1 mouse cellular context compared by ENCODE assay signal in genomic region chr3:95938835-95939234, GRCm38 (mm10).
TF ChIP-seq lines count a peak whose summit lies in the region.

No protein-coding gene starts in this region.

TF ChIP-seq in MEL, 35 proteins besides CTCF, POLR2A, EP300 and RAD21:
- TF ChIP-seq USF1 (IDR thresholded peaks at IDR 0.05; ENCODE audit: low read depth, low read length) (no peak), TAL1 (IDR thresholded peaks at IDR 0.05; ENCODE audit: low read length) (no peak), ZNF384 (IDR thresholded peaks at IDR 0.05; ENCODE audit: low read depth, low read length) (0 out of 2 replicates have a peak, but pooled peaks have one; percentile 38), NELFE (IDR thresholded peaks at IDR 0.05; ENCODE audit: low read depth, low read length) (no peak), KAT2A (conservative IDR thresholded peaks at IDR 0.05; ENCODE audit: low read depth, low read length) (no peak), ZMIZ1 (IDR thresholded peaks at IDR 0.05; ENCODE audit: low read depth, low read length) (no peak), CHD1 (IDR thresholded peaks at IDR 0.05; ENCODE audit: low read depth, low read length) (no peak), BHLHE40 (IDR thresholded peaks at IDR 0.05; ENCODE audit: borderline replicate concordance, low read depth, low read length) (no peak), SIN3A (IDR thresholded peaks at IDR 0.05; ENCODE audit: low read length) (no peak), ELF1 (IDR thresholded peaks at IDR 0.05; ENCODE audit: low read depth, low read length) (no peak), ZC3H11A (IDR thresholded peaks at IDR 0.05; ENCODE audit: low read depth, low read length) (peak; percentile 47; the same call in 1 of the 2 replicates), MYB (IDR thresholded peaks at IDR 0.05; ENCODE audit: low read depth, low read length) (no peak), SMC3 (IDR thresholded peaks at IDR 0.05; ENCODE audit: low read depth, low read length) (peak; percentile 62), TBP (IDR thresholded peaks at IDR 0.05; ENCODE audit: low read depth, low read length) (no peak), ZKSCAN1 (IDR thresholded peaks at IDR 0.05; ENCODE audit: low read depth, low read length) (no peak), RCOR1 (IDR thresholded peaks at IDR 0.05; ENCODE audit: low read depth, low read length) (no peak), NRF1 (IDR thresholded peaks at IDR 0.05; ENCODE audit: insufficient read depth, low read depth, low read length, poor library complexity, severe bottlenecking) (no peak), MAX (IDR thresholded peaks at IDR 0.05; ENCODE audit: low read length) (no peak), GABPA (IDR thresholded peaks at IDR 0.05; ENCODE audit: low read depth, low read length) (no peak)
